Mouse (Mus musculus): ENCODE measurements around the gene Zfp764.
A peak's percentile ranks its signal among the peaks of the same experiment; 100 is the strongest.
"Not testable (repeated sequence)": the region's sequence is repeated elsewhere in the genome, so short reads cannot be mapped to it uniquely, and the experiment has no call there.

The Zfp764 gene

DNA sequence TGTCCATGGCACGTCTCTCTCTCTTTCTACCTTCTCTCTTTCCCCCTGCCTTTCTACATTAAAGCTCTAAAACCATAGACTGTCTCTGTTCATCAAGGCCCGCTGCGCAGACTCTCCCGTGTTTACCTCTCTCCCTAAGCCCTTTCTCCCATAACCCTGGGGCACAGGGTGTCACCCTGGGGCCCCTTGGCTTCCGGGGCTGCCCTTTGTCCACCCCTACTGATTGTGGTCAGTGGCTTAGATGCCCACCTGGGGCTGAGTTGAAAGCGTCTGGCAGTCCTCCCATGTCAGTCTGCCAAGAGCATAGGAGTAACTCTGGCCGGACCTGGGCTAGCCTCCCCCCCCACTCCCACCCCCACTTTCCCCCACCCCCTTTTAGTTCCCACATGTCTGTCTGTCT lies 16.3 kb downstream of the Zfp764 start:
- DNase-seq (ENCODE audit: low spot score) = no peak

DNA sequence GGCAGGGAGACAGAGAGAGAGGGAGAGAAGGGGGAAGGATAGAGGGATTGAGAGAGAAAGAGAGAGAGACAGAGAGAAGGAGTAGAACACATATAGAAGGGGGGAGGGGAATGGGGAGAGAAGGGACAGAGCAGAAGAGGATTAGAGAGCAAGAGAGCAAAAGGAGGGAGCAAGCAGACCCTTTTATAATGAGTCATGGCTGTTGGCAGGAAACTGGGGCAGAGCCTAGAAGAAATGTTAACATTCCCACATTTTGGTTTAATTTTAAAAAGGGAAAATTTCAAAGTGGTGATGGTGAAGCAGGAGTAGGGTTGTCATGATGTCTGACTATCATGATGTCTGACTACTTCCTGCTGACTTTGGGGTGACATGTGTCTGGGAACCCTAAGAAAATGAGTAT lies 18.4 kb downstream of the Zfp764 start:
- not testable (repeated sequence) for DNase-seq (ENCODE audit: low spot score)

DNA sequence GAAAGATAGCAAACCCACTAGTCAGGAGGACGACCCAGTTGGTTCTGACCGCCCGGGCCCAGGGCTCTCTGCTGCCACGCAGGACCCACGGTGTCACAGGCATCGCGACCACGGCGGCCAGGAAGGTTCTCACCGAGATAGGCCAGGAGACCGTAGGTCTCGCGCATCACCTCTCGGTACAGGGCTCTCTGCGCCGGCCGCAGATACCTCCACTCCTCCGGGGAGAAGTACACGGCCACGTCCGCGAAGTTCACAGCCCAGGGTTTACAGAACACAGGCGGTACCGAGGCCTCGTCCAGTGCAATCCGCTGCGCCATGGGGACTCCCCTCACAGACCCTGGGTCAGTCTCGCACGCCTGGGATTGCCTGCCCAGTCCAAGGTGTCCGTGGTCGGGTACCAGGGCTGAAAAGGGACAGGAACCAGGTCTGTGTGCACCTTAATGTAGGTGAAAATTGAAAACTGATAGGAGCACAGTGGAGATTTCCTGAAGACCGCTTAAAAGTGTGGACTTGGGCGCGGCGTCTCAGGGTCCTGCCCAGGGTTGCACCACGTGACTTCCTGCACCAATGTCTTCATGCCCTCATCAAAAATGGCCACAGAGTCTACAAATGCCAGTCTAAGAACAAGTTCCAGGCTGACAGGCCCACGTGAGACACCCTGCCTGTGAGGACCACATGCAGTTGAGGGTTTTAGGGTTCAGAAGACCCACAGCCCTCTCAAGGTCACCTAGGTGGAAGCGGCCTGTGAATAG lies 19.8 kb downstream of the Zfp764 start, which contains the start of gene 9130019O22Rik:
9130019O22Rik (minus strand) TSS at position 526 of the 752 bp plus-strand sequence.
- DNase-seq (ENCODE audit: low spot score) = no peak

DNA sequence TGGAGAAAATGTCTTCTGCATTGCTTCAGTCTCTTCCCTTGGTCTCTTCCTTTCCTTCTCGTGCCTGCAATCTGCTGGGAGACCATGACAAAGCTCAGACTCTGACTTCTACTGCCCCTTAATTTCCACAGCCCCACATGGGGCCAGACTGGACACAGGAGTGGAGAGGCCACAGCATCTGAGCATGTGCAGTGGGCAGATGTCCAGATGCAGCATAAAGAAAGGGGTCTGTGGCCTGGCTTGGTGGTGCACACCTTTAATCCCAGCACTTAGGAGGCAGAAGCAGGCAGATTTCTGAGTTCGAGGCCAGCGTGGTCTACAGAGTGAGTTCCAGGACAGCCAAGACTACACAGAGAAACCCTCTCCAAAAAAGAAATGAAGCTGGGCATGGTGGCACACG lies 21.1 kb downstream of the Zfp764 start:
- DNase-seq (ENCODE audit: low spot score) = not testable (repeated sequence)

DNA sequence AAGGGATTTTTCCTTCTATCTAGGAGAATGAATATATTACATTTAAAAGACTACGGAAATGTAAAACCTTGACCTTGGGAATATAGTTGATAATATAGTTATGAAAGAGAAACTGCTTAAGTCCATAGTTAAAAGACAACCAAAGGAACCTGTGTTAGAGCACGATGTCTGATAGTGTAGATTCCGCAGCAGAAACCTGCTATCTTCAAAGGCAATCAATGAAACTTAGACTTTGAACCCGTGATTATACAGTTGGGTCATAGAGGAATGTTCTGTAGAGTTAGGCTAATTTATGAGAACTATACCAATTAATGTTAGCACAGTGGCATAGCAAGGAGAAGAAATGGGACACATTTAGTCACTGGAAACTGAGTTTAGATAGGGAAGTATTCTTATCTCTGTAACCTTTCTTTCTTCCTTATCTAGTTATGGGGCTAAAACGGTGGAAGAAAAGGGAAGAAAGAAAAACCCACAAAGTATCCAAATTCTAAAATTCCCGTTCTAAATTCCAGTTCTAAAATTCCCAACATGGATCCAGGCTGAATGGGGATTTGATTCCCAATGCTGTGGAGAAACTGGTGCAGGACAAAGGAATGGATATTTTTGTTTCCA lies 28.2 kb downstream of the Zfp764 start:
- DNase-seq (ENCODE audit: low spot score) = no peak

- DNase-seq (ENCODE audit: low spot score) = peak; percentile 93
Measured at GRCm38 (mm10) chr7:127375271-127376245, 31.1 kb downstream of the Zfp764 start, which contains the start of gene Zfp747. Gene Zfp747 (minus strand): TSS chr7:127376050.

GRCm38 (mm10) chr7:127371870-127372269 lies 34.8 kb downstream of the Zfp764 start:
- DNase-seq (ENCODE audit: low spot score) = not testable (repeated sequence)

DNA sequence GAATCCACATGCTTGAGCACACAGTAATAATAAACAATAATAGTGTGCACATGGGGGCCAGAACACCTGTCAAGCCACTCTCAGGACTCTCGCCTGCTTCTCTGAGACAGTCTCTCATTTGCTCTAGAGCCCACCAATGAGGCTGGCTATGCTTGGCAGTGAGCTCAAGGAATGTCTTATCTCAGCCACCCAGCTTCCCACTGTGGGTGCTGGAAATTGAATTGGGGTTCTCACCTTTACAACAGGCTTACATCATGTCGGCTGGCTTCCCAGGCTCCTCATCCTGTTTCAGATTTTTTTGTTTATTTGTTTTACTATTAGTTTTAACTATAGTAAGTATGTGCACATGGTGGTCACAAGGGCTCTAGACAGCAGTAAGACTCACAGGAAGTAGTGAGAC lies 35.4 kb downstream of the Zfp764 start:
- no peak for DNase-seq (ENCODE audit: low spot score)

DNA sequence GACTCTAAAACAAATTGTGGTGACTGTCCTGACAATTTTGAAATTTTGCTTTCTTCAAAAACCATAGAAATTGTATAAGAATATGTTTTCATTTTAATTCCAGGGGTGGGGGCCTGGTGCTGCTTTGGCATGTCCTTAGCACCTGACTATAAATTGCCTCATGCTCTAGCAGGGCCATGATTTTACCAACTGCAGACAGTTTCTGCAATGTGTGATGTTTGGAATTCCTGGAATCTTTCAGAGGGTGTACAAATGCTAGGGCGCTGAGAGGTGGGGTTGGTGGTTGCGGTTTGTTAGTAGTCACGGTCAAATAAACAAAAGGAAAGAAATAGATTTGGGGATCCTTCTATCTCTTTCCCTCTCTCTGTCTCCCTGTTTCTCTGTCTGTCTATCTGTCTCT lies 40.4 kb downstream of the Zfp764 start:
- DNase-seq (ENCODE audit: low spot score) = no peak

- DNase-seq (ENCODE audit: low spot score) = no peak
Measured at GRCm38 (mm10) chr7:127364166-127364565, 42.5 kb downstream of the Zfp764 start.

- DNase-seq (ENCODE audit: low spot score) = no peak
Measured at GRCm38 (mm10) chr7:127363475-127363921, 43.1 kb downstream of the Zfp764 start.

GRCm38 (mm10) chr7:127362418-127362817 lies 44.2 kb downstream of the Zfp764 start:
- peak; percentile 52 for DNase-seq (ENCODE audit: low spot score)

DNA sequence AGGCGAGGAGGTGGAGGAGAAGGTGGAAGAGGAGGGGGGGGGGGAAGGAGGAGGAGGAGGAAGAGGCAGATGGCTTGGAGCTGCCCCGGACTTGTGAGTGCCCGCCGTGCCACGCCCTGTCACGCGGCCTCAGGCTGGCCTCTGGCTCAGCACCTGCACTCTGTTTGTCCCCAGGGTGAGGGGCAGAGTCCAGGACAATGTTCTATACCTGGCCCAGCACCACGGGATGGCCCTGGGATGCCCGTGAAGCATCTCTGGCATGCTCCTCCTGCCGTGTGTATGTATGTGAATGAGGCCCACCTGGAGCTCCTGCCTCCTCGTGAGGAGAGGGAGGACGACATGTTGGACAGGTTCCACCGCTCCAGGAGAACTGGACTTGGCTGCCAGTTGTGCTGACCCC lies 45.2 kb downstream of the Zfp764 start:
- no peak for DNase-seq (ENCODE audit: low spot score)

GRCm38 (mm10) chr7:127360265-127360664 lies 46.4 kb downstream of the Zfp764 start:
- DNase-seq (ENCODE audit: low spot score) = no peak

DNA sequence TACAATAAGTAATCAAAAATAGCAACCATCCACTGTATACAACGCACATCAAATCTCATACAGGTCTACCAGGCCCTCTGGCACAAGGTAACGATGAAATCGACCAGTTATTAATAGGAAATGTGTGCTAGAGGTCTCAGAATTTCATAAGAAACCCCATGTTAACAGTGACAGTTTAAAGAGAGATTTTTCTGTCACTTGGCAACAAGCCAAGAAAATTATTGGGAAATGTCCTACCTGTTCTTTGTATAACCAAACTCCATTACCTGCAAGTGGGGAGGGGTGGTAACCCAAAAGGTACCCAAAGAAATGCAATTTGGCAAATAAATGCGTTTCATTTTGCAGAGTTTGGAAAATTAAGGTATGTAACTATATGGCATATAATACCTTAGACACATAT lies 48.1 kb downstream of the Zfp764 start:
- DNase-seq (ENCODE audit: low spot score) = no peak

DNA sequence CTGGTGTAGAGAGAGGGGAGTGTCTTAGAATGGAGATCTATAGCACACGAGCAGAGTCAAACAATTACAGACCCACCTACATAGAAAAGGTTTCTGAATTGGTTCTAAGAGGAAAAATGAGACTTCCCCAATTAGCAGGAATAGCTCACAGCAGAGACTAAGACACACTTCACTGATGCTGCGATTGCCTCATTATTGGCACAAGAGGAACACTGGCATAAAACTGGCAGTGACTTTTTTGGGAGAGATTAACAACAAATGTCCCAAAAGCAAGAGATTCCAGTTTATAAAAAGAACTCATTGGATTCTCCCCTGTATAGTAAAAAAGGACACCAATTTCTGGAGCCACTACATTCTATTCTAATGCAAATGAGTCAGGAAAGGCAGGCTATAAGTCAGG lies 48.8 kb downstream of the Zfp764 start:
- peak; percentile 65 for DNase-seq (ENCODE audit: low spot score)

DNA sequence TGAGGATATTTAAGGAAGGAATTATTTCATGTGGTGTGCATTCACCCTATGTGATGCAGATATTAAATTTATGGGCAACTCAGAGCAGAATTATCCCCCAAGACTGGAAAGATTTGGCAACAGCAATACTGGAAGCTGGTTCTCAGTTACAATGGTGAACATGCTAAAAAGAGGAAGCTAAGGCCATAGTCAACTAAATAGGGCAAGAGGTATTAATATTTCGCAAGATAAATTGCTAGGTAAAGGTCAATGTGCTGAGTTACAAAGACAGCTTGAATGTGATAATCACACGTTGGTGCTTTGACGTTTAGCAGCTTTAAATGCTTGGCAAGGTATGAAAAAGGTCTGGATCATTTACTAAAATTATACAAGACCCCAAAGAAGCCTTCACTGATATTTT lies 50.8 kb downstream of the Zfp764 start:
- no peak for DNase-seq (ENCODE audit: low spot score)
